Mouse (Mus musculus) liver, postnatal 0 days (tissue): ENCODE data around the gene 4931406C07Rik.

Source experiments
- CTCF ChIP-seq: sonication (generic); IDR thresholded peaks from 2 replicates; pipeline ENCODE4 v1.5.1; 2016; ENCODE audit warnings: antibody characterized with exemption, low read depth
- EP300 ChIP-seq: IDR thresholded peaks from 2 replicates; pipeline ENCODE4 v1.6.1; 2016; ENCODE audit warnings: antibody characterized with exemption, low read depth, mild to moderate bottlenecking

DNA sequence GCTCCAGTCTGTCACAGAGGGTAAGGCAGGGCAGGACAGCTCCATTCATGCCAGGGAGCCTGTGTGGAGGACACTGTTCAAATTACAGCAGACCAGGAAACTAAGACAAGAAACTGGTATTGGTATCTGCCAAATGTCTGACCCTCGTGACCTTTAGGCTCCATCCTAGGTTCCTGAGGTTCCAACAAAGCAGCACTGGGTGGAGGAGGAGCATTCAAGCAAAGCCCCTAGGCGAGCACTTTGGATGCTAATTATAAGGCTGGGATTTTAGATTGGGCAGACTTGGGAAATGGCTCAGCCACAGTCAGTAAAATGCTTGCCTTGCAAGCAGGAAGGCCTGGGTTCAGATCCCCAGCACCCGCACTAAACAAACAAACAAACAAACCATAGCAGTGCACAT is 70.3 kb downstream of the 4931406C07Rik start:
- TF ChIP-seq CTCF (no peak), EP300 (no peak)
